Comparison of ENCODE assay signal across 8 mouse cellular contexts in the genomic region with DNA sequence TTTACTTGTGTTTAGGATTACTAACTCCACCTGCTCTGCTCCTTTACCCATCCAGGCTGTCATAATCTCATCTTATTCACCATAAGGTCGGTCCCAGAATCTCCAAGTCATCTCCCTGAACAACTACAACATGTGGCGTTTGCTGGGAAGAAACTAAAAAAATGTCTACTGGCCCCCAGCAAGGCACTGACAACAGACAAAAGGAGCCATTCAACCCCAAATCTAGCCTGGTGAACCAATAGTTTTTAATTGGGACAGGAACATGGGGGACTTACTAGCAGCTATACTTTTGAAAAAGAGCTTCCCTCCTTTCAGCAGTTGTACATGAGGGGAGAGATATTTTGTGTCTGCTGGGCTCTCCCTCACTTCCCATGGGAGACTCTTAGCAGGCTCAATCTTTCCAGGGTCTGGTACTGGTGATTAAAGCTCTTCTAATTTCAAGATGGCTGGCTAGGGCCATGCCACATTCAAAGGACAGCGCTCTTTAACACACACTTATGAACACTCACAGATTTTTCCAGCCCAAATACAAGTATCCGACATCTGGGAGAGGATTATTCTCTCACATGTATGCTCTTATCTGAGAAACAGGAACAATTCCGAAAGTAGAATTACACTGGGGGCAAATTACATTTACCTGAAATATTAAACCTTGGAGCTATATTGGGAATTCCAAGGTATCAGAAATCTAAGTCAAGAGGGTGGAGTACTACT. TPM values are rescaled to one million over a fixed set of nuclear protein-coding genes. Genes with fewer than 3 reads are reported as not detected.
A peak's percentile ranks its signal among the peaks of the same experiment; 100 is the strongest.
DNase-seq lines count a peak whose midpoint lies in the region; ATAC-seq and TF ChIP-seq lines count a peak whose summit lies in the region.

No protein-coding gene starts in this region.

- no peaks in the 10 kb centered on the region for H3K79me2 ChIP-seq in myocyte (ENCODE audit: control insufficient read depth, insufficient read depth)

- peak overlapping the region; percentile 40; the same call in 1 of the 2 replicates for H3K4me3 ChIP-seq in kidney, postnatal 0 days (replicated peaks; ENCODE audit: low read depth, low read length)
- H3K4me3 ChIP-seq in forebrain, embryonic 10.5 days: peak overlapping the region; percentile 50
- H3K4me3 ChIP-seq in intestine, embryonic 16.5 days (ENCODE audit: low read length): peak overlapping the region; percentile 48
- no peak overlapping the region for H3K4me3 ChIP-seq in myocyte

- no peaks in the 10 kb centered on the region for H3K27me3 ChIP-seq in kidney, postnatal 0 days (ENCODE audit: insufficient read depth, low read length)
- no peaks in the 10 kb centered on the region for H3K27me3 ChIP-seq in forebrain, embryonic 10.5 days (ENCODE audit: poor library complexity, severe bottlenecking)
- no peaks in the 10 kb centered on the region for H3K27me3 ChIP-seq in intestine, embryonic 16.5 days (replicated peaks; ENCODE audit: control insufficient read depth, insufficient read depth, low read length)
- no peaks in the 10 kb centered on the region for H3K27me3 ChIP-seq in myocyte (ENCODE audit: control insufficient read depth, insufficient read depth, insufficient read length)

- no peak overlapping the region for H3K9ac ChIP-seq in kidney, postnatal 0 days (ENCODE audit: low read depth, low read length)
- 0 out of 2 replicates have a peak overlapping the region, but pooled peaks have one; percentile 61 for H3K9ac ChIP-seq in intestine, embryonic 16.5 days (ENCODE audit: low read depth, low read length)

- peak overlapping the region; percentile 50 for H3K4me2 ChIP-seq in kidney, postnatal 0 days (ENCODE audit: low read length)
- H3K4me2 ChIP-seq in intestine, embryonic 16.5 days (ENCODE audit: low read depth, low read length): peak overlapping the region; percentile 80
- H3K4me2 ChIP-seq in myocyte (ENCODE audit: low read depth): peak overlapping the region; percentile 64

- no peaks in the 10 kb centered on the region for H3K4me1 ChIP-seq in kidney, postnatal 0 days (replicated peaks; ENCODE audit: insufficient read depth, low read length)
- H3K4me1 ChIP-seq in forebrain, embryonic 10.5 days: peaks cover 52% of the 10 kb centered on the region
- peaks cover 20% of the 10 kb centered on the region for H3K4me1 ChIP-seq in intestine, embryonic 16.5 days (ENCODE audit: control insufficient read depth, insufficient read depth, low read length)

- H3K27ac ChIP-seq in kidney, postnatal 0 days: no peak overlapping the region
- peak overlapping the region; percentile 95 for H3K27ac ChIP-seq in forebrain, embryonic 10.5 days
- peak overlapping the region; percentile 54; the same call in 1 of the 2 replicates for H3K27ac ChIP-seq in intestine, embryonic 16.5 days (ENCODE audit: low read length)

- ATAC-seq in kidney, postnatal 0 days (replicated peaks; ENCODE audit: low FRiP score, low read depth): no peak
- no peak for ATAC-seq in intestine, embryonic 16.5 days

- DNase-seq in kidney, postnatal 0 days (ENCODE audit: low spot score): no peak
- DNase-seq in kidney, adult 11 months: no peak
- DNase-seq in forebrain, embryonic 10.5 days (ENCODE audit: extremely low spot score, low spot score): no peak
- DNase-seq in right cerebral cortex, postnatal 10 days (ENCODE audit: low spot score in 2 of 2): no peak
- DNase-seq in adrenal gland, adult 18-20 months (ENCODE audit: low spot score in 2 of 2): no peak
- DNase-seq in layer of hippocampus, adult 8-10 months (ENCODE audit: low spot score in 2 of 2): no peak

- no peaks in the 10 kb centered on the region for H3K9me3 ChIP-seq in kidney, postnatal 0 days (replicated peaks; ENCODE audit: low read length)
- no peaks in the 10 kb centered on the region for H3K9me3 ChIP-seq in forebrain, embryonic 10.5 days
- no peaks in the 10 kb centered on the region for H3K9me3 ChIP-seq in intestine, embryonic 16.5 days (ENCODE audit: control insufficient read depth, low read length)

- H3ac ChIP-seq in myocyte (ENCODE audit: control insufficient read depth, insufficient read length): no peak overlapping the region

- no peak for TF ChIP-seq CTCF in kidney, postnatal 0 days (IDR thresholded peaks at IDR 0.05; ENCODE audit: low read depth)

- H3K36me3 ChIP-seq in kidney, postnatal 0 days (ENCODE audit: insufficient read depth, low read length): no peaks in the 10 kb centered on the region
- no peaks in the 10 kb centered on the region for H3K36me3 ChIP-seq in forebrain, embryonic 10.5 days (replicated peaks)
- no peaks in the 10 kb centered on the region for H3K36me3 ChIP-seq in intestine, embryonic 16.5 days (ENCODE audit: control insufficient read depth, insufficient read depth, low read length)
- H3K36me3 ChIP-seq in myocyte (ENCODE audit: control insufficient read depth, insufficient read depth): no peaks in the 10 kb centered on the region

- TF ChIP-seq POLR2A in myocyte (IDR thresholded peaks at IDR 0.05; ENCODE audit: insufficient read length, low read depth): no peak

- 69% methylated on average over 5 of the region's 5 CpGs for WGBS in kidney, postnatal 0 days
- 50% methylated on average over 5 of the region's 5 CpGs for WGBS in forebrain, embryonic 10.5 days
- 55% methylated on average over 5 of the region's 5 CpGs for WGBS in intestine, embryonic 16.5 days

TF ChIP-seq in myocyte, 11 proteins besides CTCF, POLR2A, EP300 and RAD21:
- no peak for TF ChIP-seq REST (IDR thresholded peaks at IDR 0.05; ENCODE audit: insufficient read depth, insufficient read length)
- TF ChIP-seq POLR2AphosphoS2 (IDR thresholded peaks at IDR 0.05; ENCODE audit: insufficient read length, low read depth): no peak
- no peak for TF ChIP-seq USF1 (IDR thresholded peaks at IDR 0.05; ENCODE audit: low read depth)
- TF ChIP-seq TCF12 (IDR thresholded peaks at IDR 0.05; ENCODE audit: insufficient read depth, poor library complexity, severe bottlenecking): no peak
- TF ChIP-seq SRF (IDR thresholded peaks at IDR 0.05; ENCODE audit: control insufficient read depth, insufficient read length, low read depth): no peak
- TF ChIP-seq MYOD1 (IDR thresholded peaks at IDR 0.05; ENCODE audit: control insufficient read depth in 1 of 3, insufficient read length in 2 of 3, low read depth in 2 of 3): no peak
- no peak for TF ChIP-seq TCF3 (IDR thresholded peaks at IDR 0.05; ENCODE audit: insufficient read length, low read depth)
- TF ChIP-seq MYOG (IDR thresholded peaks at IDR 0.05; ENCODE audit: control insufficient read depth in 1 of 3, insufficient read depth in 1 of 3, insufficient read length in 2 of 3, low read depth in 2 of 3): no peak
- no peak for TF ChIP-seq MAX (IDR thresholded peaks at IDR 0.05; ENCODE audit: low read depth)

RNA-seq across cellular contexts. Expression of a gene that starts 13.1 kb away (rescaled TPM):
- polyA plus RNA-seq in kidney, postnatal 0 days (2015; fragmentation: Nextera tagmentation; extraction: Ambion mirVana): 110 and 117 TPM in 2 replicates
- polyA plus RNA-seq in forebrain, embryonic 10.5 days (2016; fragmentation: Nextera tagmentation; extraction: Ambion mirVana): 129 and 133 TPM in 2 replicates
- 66.7 and 67.2 TPM in 2 replicates for polyA plus RNA-seq in intestine, embryonic 16.5 days (2015; fragmentation: Nextera tagmentation; extraction: Ambion mirVana)
- 176 TPM for polyA plus RNA-seq in myocyte (2012; fragmentation: generic; extraction: Trizol)
- total RNA-seq in adrenal gland, adult 18-20 months (2021): 10 to 100 TPM; 30.3 to 35.0 TPM
- 10 to 100 TPM; 14.6 to 35.2 (median 23.7) TPM for total RNA-seq in layer of hippocampus, adult 8-10 months (2022)

RNA-seq across cellular contexts. Expression of a gene that starts 19.4 kb away (rescaled TPM):
- polyA plus RNA-seq in kidney, postnatal 0 days (2015; fragmentation: Nextera tagmentation; extraction: Ambion mirVana): 24.8 and 28.0 TPM in 2 replicates
- 137 and 151 TPM in 2 replicates for polyA plus RNA-seq in forebrain, embryonic 10.5 days (2016; fragmentation: Nextera tagmentation; extraction: Ambion mirVana)
- 30.4 and 36.0 TPM in 2 replicates for polyA plus RNA-seq in intestine, embryonic 16.5 days (2015; fragmentation: Nextera tagmentation; extraction: Ambion mirVana)
- polyA plus RNA-seq in myocyte (2012; fragmentation: generic; extraction: Trizol): 438 TPM
- total RNA-seq in adrenal gland, adult 18-20 months (2021): 1 to 10 TPM; 1.0 to 2.9 TPM
- 100 to 1,000 TPM; 198 to 220 (median 215) TPM for total RNA-seq in layer of hippocampus, adult 8-10 months (2022)
